In the genomic region with DNA sequence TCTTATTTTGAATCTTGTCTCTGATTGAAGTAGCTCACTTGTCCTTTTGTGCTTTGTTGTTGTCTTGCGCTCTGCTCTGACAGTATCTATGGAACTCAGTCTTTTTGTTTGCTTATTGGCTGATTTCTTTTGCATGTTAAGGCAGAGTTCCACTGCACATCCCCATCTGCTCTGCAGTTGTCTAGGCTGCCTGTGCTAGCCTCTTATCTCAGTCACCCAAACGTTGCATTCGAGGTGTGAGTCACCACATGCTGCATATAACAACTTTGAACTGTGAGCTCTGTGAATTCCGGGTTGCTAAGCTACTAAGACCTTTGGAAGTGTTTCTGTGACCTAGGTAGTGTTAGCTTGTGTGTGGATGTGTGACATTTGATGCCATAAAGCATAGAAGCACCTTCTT, we compare ENCODE assay signal across 9 mouse cellular contexts.
DNase-seq lines count a peak whose midpoint lies in the region; ATAC-seq and TF ChIP-seq lines count a peak whose summit lies in the region.
"Had no signal": no experiment of that assay in that cellular context is flagged by ENCODE, and none has a peak within 500 bp of the region (broad histone marks: within the 10 kb centered on the region; RNA-seq: fewer than 3 reads in every experiment).

No protein-coding gene starts in this region.

- no peak overlapping the region for H3K9ac ChIP-seq in intestine, embryonic 14.5 days (ENCODE audit: low read length)

- H3K4me3 ChIP-seq in intestine, embryonic 14.5 days (ENCODE audit: low read depth, low read length), result no peak overlapping the region
- no peak overlapping the region for H3K4me3 ChIP-seq in small intestine, adult 2 months (ENCODE audit: low read depth, low read length)
- no peak overlapping the region for H3K4me3 ChIP-seq in lung, adult 2 months (replicated peaks; ENCODE audit: extremely low read depth, low read depth, low read length)
- H3K4me3 ChIP-seq in cerebellum, adult 2 months (replicated peaks; ENCODE audit: insufficient read depth, low read depth, low read length), result no peak overlapping the region
- H3K4me3 ChIP-seq: myocyte had no signal

- H3K9me3 ChIP-seq in intestine, embryonic 14.5 days (ENCODE audit: control insufficient read depth, low read length), result no peaks in the 10 kb centered on the region

- peaks cover 14% of the 10 kb centered on the region for H3K4me1 ChIP-seq in intestine, embryonic 14.5 days (replicated peaks; ENCODE audit: control insufficient read depth, insufficient read depth, low read length)
- peaks cover 15% of the 10 kb centered on the region; the same call in 1 of the 2 replicates for H3K4me1 ChIP-seq in small intestine, adult 2 months (ENCODE audit: control insufficient read depth, insufficient read depth, insufficient read length, low read length)
- no peaks in the 10 kb centered on the region; the same call in 1 of the 2 replicates for H3K4me1 ChIP-seq in lung, adult 2 months (ENCODE audit: control insufficient read depth, insufficient read depth, low read length)
- no peaks in the 10 kb centered on the region for H3K4me1 ChIP-seq in cerebellum, adult 2 months (ENCODE audit: control insufficient read depth, insufficient read depth, low read length)

- DNase-seq in retina, postnatal 1 day, result peak; percentile 32
- DNase-seq in retina, embryonic 14.5 days (ENCODE audit: low spot score), result no peak
- peak; percentile 84 for DNase-seq in c-Kit-positive CD71-positive TER-119-negative erythroid progenitor cells, embryonic 14.5 days (ENCODE audit: low read depth)
- DNase-seq in intestine, embryonic 14.5 days (ENCODE audit: low spot score), result no peak
- DNase-seq in layer of hippocampus, postnatal 10 days (ENCODE audit: low spot score in 2 of 2), result no peak
- DNase-seq in lung, adult 2 months, result no peak
- DNase-seq in cerebellum, adult 2 months, result no peak

- H3K4me2 ChIP-seq in intestine, embryonic 14.5 days (ENCODE audit: low read length), result no peak overlapping the region

- no peak for TF ChIP-seq POLR2A in small intestine, adult 2 months (IDR thresholded peaks at IDR 0.05; ENCODE audit: low read depth, low read length)
- TF ChIP-seq POLR2A in lung, adult 2 months (IDR thresholded peaks at IDR 0.05; ENCODE audit: borderline replicate concordance, extremely low read depth, low read depth, low read length), result no peak
- TF ChIP-seq POLR2A in cerebellum, adult 2 months (IDR thresholded peaks at IDR 0.05; ENCODE audit: borderline replicate concordance, insufficient read depth, low read length), result no peak

- TF ChIP-seq CTCF in small intestine, adult 2 months (IDR thresholded peaks at IDR 0.05; ENCODE audit: extremely low read depth, insufficient read length, insufficient replicate concordance, low read depth, low read length), result no peak
- TF ChIP-seq CTCF in lung, adult 2 months (IDR thresholded peaks at IDR 0.05; ENCODE audit: insufficient read depth, low read length), result no peak
- TF ChIP-seq CTCF in cerebellum, adult 2 months (IDR thresholded peaks at IDR 0.05; ENCODE audit: borderline replicate concordance, insufficient read depth, low read depth, low read length), result no peak

- H3K27ac ChIP-seq in intestine, embryonic 14.5 days (ENCODE audit: low read depth), result 0 out of 2 replicates have a peak overlapping the region, but pooled peaks have one; percentile 30
- H3K27ac ChIP-seq in small intestine, adult 2 months (ENCODE audit: insufficient read depth, low read depth, low read length), result peak overlapping the region; percentile 13; the same call in 1 of the 2 replicates
- H3K27ac ChIP-seq in cerebellum, adult 2 months (ENCODE audit: insufficient read depth, low read length), result no peak overlapping the region

- peaks cover 11% of the 10 kb centered on the region; the same call in 1 of the 2 replicates for H3K36me3 ChIP-seq in intestine, embryonic 14.5 days (ENCODE audit: control insufficient read depth, insufficient read depth, low read length)
- H3K36me3 ChIP-seq in small intestine, adult 2 months (ENCODE audit: control insufficient read depth, insufficient read depth, low read length), result peaks cover 8% of the 10 kb centered on the region

- no peaks in the 10 kb centered on the region for H3K27me3 ChIP-seq in intestine, embryonic 14.5 days (replicated peaks; ENCODE audit: control insufficient read depth, insufficient read depth, low read length)
- no peaks in the 10 kb centered on the region for H3K27me3 ChIP-seq in small intestine, adult 2 months (ENCODE audit: control insufficient read depth, insufficient read depth, low read length)
- no peaks in the 10 kb centered on the region for H3K27me3 ChIP-seq in cerebellum, adult 2 months (ENCODE audit: control insufficient read depth, insufficient read depth, low read length)

- ATAC-seq in intestine, embryonic 14.5 days (replicated peaks; ENCODE audit: low FRiP score, low TSS enrichment, low read depth), result peak; percentile 80; the same call in 1 of the 2 replicates

- WGBS in intestine, embryonic 14.5 days, result 31% methylated on average over 4 of the region's 4 CpGs
- 18% methylated on average over 4 of the region's 4 CpGs for WGBS in small intestine, adult 2 months
- WGBS in lung, adult 2 months, result 32% methylated on average over 4 of the region's 4 CpGs
- WGBS in cerebellum, adult 2 months, result 56% methylated on average over 4 of the region's 4 CpGs

Comparison
In these comparisons a context has a peak if more than half of its experiments do, and no peak if none do; other contexts are left out.
1. DNase-seq: peak in retina, postnatal 1 day (single experiment) and c-Kit-positive CD71-positive TER-119-negative erythroid progenitor cells, embryonic 14.5 days (single experiment); none in retina, embryonic 14.5 days (single experiment), intestine, embryonic 14.5 days (single experiment), layer of hippocampus, postnatal 10 days (0 of 2), lung, adult 2 months (single experiment) and cerebellum, adult 2 months (0 of 2).